Mouse (Mus musculus) liver, postnatal 0 days (tissue): ENCODE results near the gene Mnat1.

Experiments
- CTCF ChIP-seq: sonication (generic); IDR thresholded peaks from 2 replicates; pipeline ENCODE4 v1.5.1; 2016; ENCODE audit warnings: antibody characterized with exemption, low read depth
- EP300 ChIP-seq: IDR thresholded peaks from 2 replicates; pipeline ENCODE4 v1.6.1; 2016; ENCODE audit warnings: antibody characterized with exemption, low read depth, mild to moderate bottlenecking

DNA sequence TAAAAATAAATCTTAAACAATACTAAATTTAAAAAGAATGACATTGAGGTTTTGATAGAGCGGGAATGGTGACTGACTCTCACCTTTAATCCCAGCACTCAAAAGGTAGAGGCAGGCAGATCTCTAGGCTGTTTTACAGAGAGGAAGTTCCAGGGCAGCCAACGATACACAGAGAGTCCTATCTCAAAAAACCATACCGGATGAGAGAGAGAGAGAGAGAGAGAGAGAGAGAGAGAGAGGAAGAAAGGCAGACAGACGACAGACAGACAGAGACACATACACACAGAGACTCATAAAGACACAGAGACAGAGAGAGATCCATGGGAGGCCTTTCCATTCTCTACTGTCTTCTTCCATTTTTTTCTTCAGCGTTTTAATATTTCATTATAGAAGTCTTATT, 92.3 kb downstream of the Mnat1 start:
- TF ChIP-seq CTCF (no peak), EP300 (no peak)
